Mouse (Mus musculus): ENCODE data around the gene Egfem1.

DNA sequence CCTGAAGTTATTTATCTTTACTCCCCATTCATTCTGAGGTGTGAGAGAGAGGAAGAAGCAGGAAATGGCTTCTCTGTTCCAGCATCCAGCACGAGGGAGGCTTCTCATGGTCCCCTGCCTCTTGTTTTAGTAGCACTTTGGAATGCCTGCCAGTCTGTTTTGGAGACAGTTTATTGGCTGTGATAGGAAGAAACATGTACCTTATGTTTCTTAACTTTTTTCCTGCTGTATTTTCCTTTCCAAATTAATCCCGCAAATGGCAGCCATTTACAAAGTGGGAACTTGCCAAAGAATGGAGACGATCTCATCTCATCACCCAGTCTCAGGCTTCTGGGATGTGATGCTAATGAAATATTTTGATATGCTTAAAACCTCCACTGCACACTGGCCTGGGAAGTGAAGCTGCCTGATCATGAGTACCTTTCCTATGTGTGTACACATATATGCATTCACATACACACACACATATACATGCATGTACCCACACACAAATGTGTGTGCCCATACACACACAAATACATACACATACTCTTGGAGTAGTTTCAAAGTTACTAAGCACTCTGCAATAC is 260.5 kb downstream of the Egfem1 start:
- TF ChIP-seq CTCF (IDR thresholded peaks at IDR 0.05; ENCODE audit: low read depth) (no peak), EP300 (IDR thresholded peaks at IDR 0.05; ENCODE audit: low read depth) (no peak)
